Mouse (Mus musculus) neural tube, embryonic 15.5 days (tissue): ENCODE results near the gene Spast. TPM values are rescaled to one million over a fixed set of nuclear protein-coding genes. Genes with fewer than 3 reads are reported as not detected.

Experiments
- ATAC-seq: fragments of 200-750 bp; cut with Nextera tagmentation; 2 replicates; pipeline ENCODE4 v1.8.0; 2017; ENCODE audit warnings: mild to moderate bottlenecking, moderate TSS enrichment, moderate library complexity; ENCODE audit not compliant: low FRiP score
- H3K27ac ChIP-seq: fragments of 300-500 bp; sonication (generic); replicated peaks from 2 replicates; pipeline ENCODE4 v1.5.1; 2015; ENCODE audit warnings: mild to moderate bottlenecking, inconsistent platforms
- H3K27me3 ChIP-seq: fragments of 300-500 bp; sonication (generic); replicated peaks from 2 replicates; pipeline ENCODE4 v1.6.1; 2015; ENCODE audit warnings: inconsistent platforms
- H3K36me3 ChIP-seq: fragments of 300-500 bp; sonication (generic); 2 replicates; pipeline ENCODE4 v1.6.1; 2015; ENCODE audit warnings: inconsistent platforms
- H3K4me1 ChIP-seq: fragments of 300-500 bp; sonication (generic); 2 replicates; pipeline ENCODE4 v1.6.1; 2015; ENCODE audit warnings: inconsistent platforms
- H3K4me2 ChIP-seq: fragments of 300-500 bp; sonication (generic); 2 replicates; pipeline ENCODE4 v1.6.1; 2015; ENCODE audit warnings: inconsistent platforms, mild to moderate bottlenecking, moderate library complexity
- H3K4me3 ChIP-seq: fragments of 300-500 bp; sonication (generic); replicated peaks from 2 replicates; pipeline ENCODE4 v1.5.1; 2015; ENCODE audit warnings: mild to moderate bottlenecking, inconsistent platforms
- H3K9ac ChIP-seq: fragments of 300-500 bp; sonication (generic); replicated peaks from 2 replicates; pipeline ENCODE4 v1.6.1; 2015; ENCODE audit warnings: mild to moderate bottlenecking, inconsistent platforms
- H3K9me3 ChIP-seq: fragments of 300-500 bp; sonication (generic); replicated peaks from 2 replicates; pipeline ENCODE4 v1.6.1; 2016; ENCODE audit warnings: inconsistent platforms
- WGBS: fragments of 180-500 bp; shearing (Covaris S2); methylation state at CpG from one replicate; pipeline ENCODE4 v1.1.7; 2015; ENCODE audit warnings: mixed read lengths; 5-methylcytosine and 5-hydroxymethylcytosine counted together
- polyA plus RNA-seq: library from polyadenylated mRNA; unstranded; fragments of >200 nt; fragmentation: Nextera tagmentation; extraction: Ambion mirVana; gene quantifications from 2 replicates; pipeline ENCODE4 v1.2.1, GENCODE M21; 2015

Spast gene
- polyA plus RNA-seq, 1 experiment from 2014 or later = 31.5 TPM

GRCm38 (mm10) chr17:74402486-74403222 is 63.9 kb downstream of the Spast start:
- H3K27me3 ChIP-seq = no peaks in the 10 kb centered on the region
- no peak overlapping the region for H3K4me2 ChIP-seq
- no peaks in the 10 kb centered on the region for H3K9me3 ChIP-seq
- 96% methylated on average over 12 of the region's 12 CpGs for WGBS
- no peak overlapping the region for H3K9ac ChIP-seq
- no peaks in the 10 kb centered on the region for H3K4me1 ChIP-seq
- no peak overlapping the region for H3K4me3 ChIP-seq
- no peak overlapping the region for H3K27ac ChIP-seq
- no peak for ATAC-seq
- H3K36me3 ChIP-seq = peaks cover 46% of the 10 kb centered on the region

DNA sequence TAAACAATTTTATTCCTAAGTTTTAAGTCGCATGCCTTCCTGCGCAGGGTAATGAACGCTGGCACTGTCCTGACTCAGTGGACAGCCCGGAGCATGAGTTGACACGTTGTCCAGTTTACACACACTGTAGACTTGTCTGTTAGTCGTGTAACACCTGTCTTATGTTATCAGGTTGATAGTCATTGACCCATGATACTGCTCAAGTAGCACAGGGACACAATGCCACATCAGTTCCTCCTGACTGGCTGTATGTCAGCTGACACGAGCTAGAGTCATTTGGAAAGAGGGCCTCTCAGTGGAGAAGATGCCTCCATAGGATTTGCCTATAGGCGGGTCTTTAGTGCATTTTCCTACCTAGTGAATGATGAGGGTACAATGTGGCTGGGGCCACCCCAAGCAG is 67.7 kb downstream of the Spast start:
- H3K9ac ChIP-seq = no peak overlapping the region
- no peak overlapping the region for H3K4me2 ChIP-seq
- H3K9me3 ChIP-seq = no peaks in the 10 kb centered on the region
- no peak overlapping the region for H3K27ac ChIP-seq
- peaks cover 68% of the 10 kb centered on the region for H3K36me3 ChIP-seq
- ATAC-seq = no peak
- H3K4me1 ChIP-seq = no peaks in the 10 kb centered on the region
- H3K4me3 ChIP-seq = no peak overlapping the region
- H3K27me3 ChIP-seq = no peaks in the 10 kb centered on the region
- 90% methylated on average over 8 of the region's 8 CpGs for WGBS

GRCm38 (mm10) chr17:74409722-74410121 is 70.9 kb downstream of the Spast start:
- no peak for ATAC-seq
- Histone ChIP-seq H3K4me3 (no peak overlapping the region), H3K9ac (no peak overlapping the region), H3K4me2 (no peak overlapping the region), H3K4me1 (no peaks in the 10 kb centered on the region), H3K36me3 (peaks cover 65% of the 10 kb centered on the region), H3K9me3 (no peaks in the 10 kb centered on the region), H3K27ac (no peak overlapping the region), H3K27me3 (no peaks in the 10 kb centered on the region)
- 71% methylated on average over 4 of the region's 4 CpGs for WGBS

DNA sequence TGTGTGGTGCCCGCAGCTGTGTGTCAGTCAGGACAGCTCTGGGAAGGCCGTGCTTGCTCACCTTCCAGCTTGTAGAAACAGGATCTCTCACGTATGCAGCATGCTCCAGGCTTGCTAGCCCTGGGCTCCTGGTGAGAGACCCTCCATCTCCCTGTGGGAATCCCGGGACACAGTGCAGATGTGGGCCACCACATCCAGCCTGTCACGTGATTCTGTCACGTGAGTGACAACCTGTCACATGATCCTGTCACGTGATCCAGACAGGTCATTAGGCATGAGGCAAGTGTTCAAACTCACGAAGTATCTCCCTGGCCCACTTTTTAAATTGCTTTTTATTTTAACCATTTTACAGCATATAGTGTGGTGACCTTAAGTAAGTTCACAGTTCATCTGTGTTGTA is 74.5 kb downstream of the Spast start:
- no peak overlapping the region for H3K4me2 ChIP-seq
- WGBS = 91% methylated on average over 8 of the region's 8 CpGs
- H3K27ac ChIP-seq = no peak overlapping the region
- H3K9me3 ChIP-seq = no peaks in the 10 kb centered on the region
- H3K4me1 ChIP-seq = no peaks in the 10 kb centered on the region
- H3K36me3 ChIP-seq = peaks cover 67% of the 10 kb centered on the region
- H3K9ac ChIP-seq = no peak overlapping the region
- no peak overlapping the region for H3K4me3 ChIP-seq
- no peaks in the 10 kb centered on the region for H3K27me3 ChIP-seq
- no peak for ATAC-seq

DNA sequence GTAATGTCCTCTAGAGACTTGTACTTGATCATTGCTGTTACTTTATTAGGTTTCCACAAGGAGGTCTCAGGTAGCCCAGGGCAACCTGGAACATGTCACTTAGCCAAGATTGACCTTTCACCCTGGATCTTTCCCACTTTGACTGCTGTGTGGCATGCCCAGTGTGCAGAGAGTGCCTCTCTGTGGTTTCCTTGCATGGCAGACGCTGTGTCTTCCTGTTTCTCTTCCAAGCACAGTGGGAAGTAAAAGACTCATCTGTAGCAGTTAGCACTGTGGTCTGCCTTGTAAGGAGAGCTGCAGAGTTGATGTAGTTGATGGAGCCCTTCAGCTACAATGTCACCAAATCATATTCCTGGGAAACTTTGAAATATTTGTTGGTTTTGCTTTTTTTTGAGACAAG is 75.9 kb downstream of the Spast start:
- Histone ChIP-seq H3K27me3 (no peaks in the 10 kb centered on the region), H3K27ac (no peak overlapping the region), H3K9me3 (no peaks in the 10 kb centered on the region), H3K36me3 (peaks cover 63% of the 10 kb centered on the region), H3K4me3 (no peak overlapping the region), H3K4me2 (no peak overlapping the region), H3K4me1 (no peaks in the 10 kb centered on the region), H3K9ac (no peak overlapping the region)
- ATAC-seq = no peak
- WGBS = 97% methylated on average over 1 of the region's 1 CpGs

DNA sequence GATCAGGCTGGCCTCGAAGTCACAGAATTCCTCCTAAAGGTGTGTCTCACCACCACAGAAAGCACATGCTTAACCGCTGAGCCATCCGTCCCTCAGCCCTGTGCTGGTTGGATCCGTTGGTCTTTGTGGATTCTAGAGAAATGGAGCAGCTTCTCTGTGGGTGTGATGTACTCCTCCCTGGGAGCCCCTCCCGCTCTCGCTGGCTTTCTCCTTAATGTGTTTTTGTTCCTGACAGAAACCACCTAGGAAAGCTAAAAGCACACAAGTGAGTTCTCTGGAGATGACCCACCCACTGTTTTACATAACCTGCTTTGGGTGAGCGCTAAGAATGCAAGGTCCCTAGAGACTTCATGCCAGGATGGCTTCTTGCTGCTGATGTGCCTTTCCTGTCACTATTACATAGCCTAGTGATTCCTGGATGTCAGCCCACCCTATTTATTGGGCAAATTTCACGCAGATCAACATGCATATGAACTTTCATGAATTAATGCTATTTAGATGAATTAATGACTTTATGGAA is 78.1 kb downstream of the Spast start:
- 92% methylated on average over 8 of the region's 8 CpGs for WGBS
- Histone ChIP-seq H3K4me3 (no peak overlapping the region), H3K27ac (no peak overlapping the region), H3K4me2 (no peak overlapping the region), H3K9ac (no peak overlapping the region), H3K27me3 (no peaks in the 10 kb centered on the region), H3K9me3 (no peaks in the 10 kb centered on the region), H3K4me1 (no peaks in the 10 kb centered on the region), H3K36me3 (peaks cover 62% of the 10 kb centered on the region)
- ATAC-seq = no peak

DNA sequence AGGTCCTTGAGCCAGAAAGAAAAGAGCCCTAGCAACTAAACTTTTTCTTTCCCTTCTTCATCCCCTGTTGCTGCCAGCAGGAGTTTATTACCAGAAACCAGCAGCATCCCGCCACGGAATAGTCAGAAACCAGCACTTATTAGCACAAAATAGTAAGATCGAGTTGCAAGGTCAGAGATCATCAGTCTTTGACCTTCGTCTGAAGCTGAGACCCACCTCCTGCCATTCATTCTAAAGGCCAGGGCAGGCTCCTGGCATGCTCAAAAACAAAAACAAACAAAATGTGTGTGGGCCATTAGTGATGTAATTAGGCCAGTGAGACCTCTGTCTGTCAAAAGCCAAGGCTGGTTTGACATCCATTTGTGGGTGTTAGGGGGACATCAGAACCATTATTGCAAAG is 79.4 kb downstream of the Spast start:
- Histone ChIP-seq H3K9ac (no peak overlapping the region), H3K9me3 (no peaks in the 10 kb centered on the region), H3K4me3 (no peak overlapping the region), H3K4me2 (no peak overlapping the region), H3K4me1 (no peaks in the 10 kb centered on the region), H3K27ac (no peak overlapping the region), H3K36me3 (peaks cover 53% of the 10 kb centered on the region), H3K27me3 (no peaks in the 10 kb centered on the region)
- 65% methylated on average over 4 of the region's 4 CpGs for WGBS
- no peak for ATAC-seq

DNA sequence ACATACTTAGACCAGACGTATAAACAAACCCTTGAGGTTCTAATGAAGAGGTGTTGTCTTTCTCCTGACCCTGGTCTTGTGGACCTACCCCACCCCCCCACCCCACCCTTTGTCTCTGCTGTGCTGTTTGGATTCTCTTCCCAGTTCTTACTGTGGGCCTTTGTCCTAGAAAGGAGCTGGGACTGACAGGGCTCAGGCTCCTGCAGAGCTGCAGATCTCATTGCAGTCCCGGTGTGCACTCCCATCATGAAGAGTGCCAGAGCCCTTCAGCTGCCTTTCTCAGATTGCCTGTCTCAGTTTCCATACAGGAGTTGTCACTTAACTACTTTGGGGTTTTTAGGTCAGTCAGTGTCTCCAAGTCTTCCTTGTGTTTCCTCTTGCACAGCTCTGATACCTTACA is 81.9 kb downstream of the Spast start:
- H3K4me3 ChIP-seq = no peak overlapping the region
- H3K27me3 ChIP-seq = no peaks in the 10 kb centered on the region
- WGBS = 88% methylated on average over 2 of the region's 2 CpGs
- H3K9me3 ChIP-seq = no peaks in the 10 kb centered on the region
- peaks cover 45% of the 10 kb centered on the region for H3K36me3 ChIP-seq
- no peaks in the 10 kb centered on the region for H3K4me1 ChIP-seq
- no peak overlapping the region for H3K27ac ChIP-seq
- no peak for ATAC-seq
- H3K9ac ChIP-seq = no peak overlapping the region
- H3K4me2 ChIP-seq = no peak overlapping the region

GRCm38 (mm10) chr17:74424401-74425005 is 85.7 kb downstream of the Spast start:
- Histone ChIP-seq H3K27me3 (no peaks in the 10 kb centered on the region), H3K9me3 (no peaks in the 10 kb centered on the region), H3K9ac (no peak overlapping the region), H3K4me3 (no peak overlapping the region), H3K4me2 (no peak overlapping the region), H3K36me3 (peaks cover 45% of the 10 kb centered on the region), H3K27ac (0 out of 2 replicates have a peak overlapping the region, but pooled peaks have one; percentile 28), H3K4me1 (no peaks in the 10 kb centered on the region)
- peak; percentile 94 for ATAC-seq
- 66% methylated on average over 12 of the region's 12 CpGs for WGBS

DNA sequence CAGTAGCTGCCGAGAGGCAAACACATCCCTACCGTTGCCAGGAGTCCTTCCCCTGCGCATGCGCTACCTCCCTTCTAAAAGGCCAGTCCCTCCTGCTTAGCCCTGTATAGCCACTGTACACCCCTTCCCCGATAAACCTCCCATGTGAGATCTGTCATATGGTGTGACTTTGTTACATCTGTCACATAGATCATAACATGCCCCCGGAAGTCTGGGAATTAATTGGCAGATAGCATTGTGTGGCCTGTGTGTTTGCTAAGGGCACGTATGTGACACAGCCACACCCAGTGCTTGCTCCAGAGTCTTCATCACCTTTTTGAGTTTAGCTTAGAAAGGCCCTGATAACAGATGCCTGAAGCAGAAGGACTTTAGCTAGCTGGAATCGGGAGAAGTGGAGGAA is 91.3 kb downstream of the Spast start:
- Histone ChIP-seq H3K9ac (no peak overlapping the region), H3K4me2 (no peak overlapping the region), H3K9me3 (no peaks in the 10 kb centered on the region), H3K27ac (no peak overlapping the region), H3K4me3 (no peak overlapping the region), H3K36me3 (peaks cover 15% of the 10 kb centered on the region; the same call in 1 of the 2 replicates), H3K4me1 (no peaks in the 10 kb centered on the region), H3K27me3 (no peaks in the 10 kb centered on the region)
- no peak for ATAC-seq
- WGBS = 90% methylated on average over 8 of the region's 8 CpGs

DNA sequence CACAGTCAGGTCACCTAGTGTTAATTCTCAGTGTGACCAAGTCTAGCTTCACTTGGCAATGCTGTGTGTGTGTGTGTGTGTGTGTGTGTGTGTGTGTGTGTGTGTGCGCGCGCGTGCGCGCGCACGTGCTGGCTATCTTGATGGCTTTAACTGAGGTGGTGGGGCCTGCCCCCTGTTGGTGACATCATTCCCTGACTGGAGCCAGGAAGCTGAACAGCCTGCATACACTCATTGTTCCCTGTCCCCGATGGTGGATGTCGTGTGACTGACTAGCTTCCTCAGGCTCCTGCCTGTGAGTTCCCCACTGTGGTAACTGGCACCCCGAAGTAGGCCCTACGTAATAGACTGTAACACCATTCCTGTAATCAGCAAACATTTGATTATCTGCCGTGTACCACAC is 92.7 kb downstream of the Spast start:
- Histone ChIP-seq H3K36me3 (peaks cover 13% of the 10 kb centered on the region; the same call in 1 of the 2 replicates), H3K27me3 (no peaks in the 10 kb centered on the region), H3K4me2 (no peak overlapping the region), H3K27ac (no peak overlapping the region), H3K9me3 (no peaks in the 10 kb centered on the region), H3K4me3 (no peak overlapping the region), H3K9ac (no peak overlapping the region), H3K4me1 (no peaks in the 10 kb centered on the region)
- ATAC-seq = no peak
- 78% methylated on average over 13 of the region's 13 CpGs for WGBS

- Histone ChIP-seq H3K27ac (no peak overlapping the region), H3K4me1 (no peaks in the 10 kb centered on the region), H3K27me3 (no peaks in the 10 kb centered on the region), H3K4me3 (no peak overlapping the region), H3K9ac (no peak overlapping the region), H3K9me3 (no peaks in the 10 kb centered on the region), H3K4me2 (no peak overlapping the region), H3K36me3 (0 out of 2 replicates have a peak, but pooled peaks cover 4% of the 10 kb centered on the region)
- ATAC-seq = no peak
- 91% methylated on average over 5 of the region's 5 CpGs for WGBS
Measured at GRCm38 (mm10) chr17:74432631-74433030, 93.8 kb downstream of the Spast start.
